Mouse (Mus musculus) forebrain, embryonic 14.5 days (tissue): Measurements from ENCODE around the gene Gm11444. TPM values are rescaled to one million over a fixed set of nuclear protein-coding genes. Genes with fewer than 3 reads are reported as not detected.

Source experiments
- ATAC-seq: fragments of 200-750 bp; cut with Nextera tagmentation; 2 replicates; pipeline ENCODE4 v1.8.0; 2017; ENCODE audit warnings: mild to moderate bottlenecking, moderate library complexity
- DNase-seq: peaks from one replicate; pipeline ENCODE4 v3.0.0-alpha.2; 2015; ENCODE audit warnings: low spot score
- H3K27ac ChIP-seq: fragments of 300-500 bp; sonication (generic); 2 replicates; pipeline ENCODE4 v1.5.1; 2014; ENCODE audit warnings: low read depth, mild to moderate bottlenecking, control low read depth, low read length, moderate library complexity
- H3K27me3 ChIP-seq: fragments of 300-500 bp; sonication (generic); replicated peaks from 2 replicates; pipeline ENCODE4 v1.6.1; 2014; ENCODE audit warnings: low read length, control low read depth, mixed read lengths; ENCODE audit not compliant: control insufficient read depth, insufficient read depth
- H3K36me3 ChIP-seq: fragments of 300-500 bp; sonication (generic); 2 replicates; pipeline ENCODE4 v1.6.1; 2014; ENCODE audit warnings: low read length, control low read depth; ENCODE audit not compliant: control insufficient read depth, insufficient read depth
- H3K4me1 ChIP-seq: fragments of 300-500 bp; sonication (generic); 2 replicates; pipeline ENCODE4 v1.6.1; 2014; ENCODE audit warnings: antibody characterized with exemption, low read length, control low read depth; ENCODE audit not compliant: control insufficient read depth, insufficient read depth
- H3K4me2 ChIP-seq: fragments of 300-500 bp; sonication (generic); 2 replicates; pipeline ENCODE4 v1.6.1; 2014; ENCODE audit warnings: mild to moderate bottlenecking, control low read depth, low read length
- H3K4me3 ChIP-seq: fragments of 300-500 bp; sonication (generic); 2 replicates; pipeline ENCODE4 v1.5.1; 2014; ENCODE audit warnings: low read depth, low read length, control low read depth
- H3K9ac ChIP-seq: fragments of 300-500 bp; sonication (generic); 2 replicates; pipeline ENCODE4 v1.6.1; 2014; ENCODE audit warnings: mild to moderate bottlenecking, low read length, control low read depth, moderate library complexity
- H3K9me3 ChIP-seq: fragments of 300-500 bp; sonication (generic); replicated peaks from 2 replicates; pipeline ENCODE4 v1.6.1; 2016; ENCODE audit warnings: low read length, control low read depth, mixed read lengths; ENCODE audit not compliant: control insufficient read depth
- WGBS: fragments of 180-500 bp; shearing (Covaris S2); extraction: QIAGEN DNeasy Blood & Tissue Kit; methylation state at CpG from one replicate; pipeline ENCODE4 v1.1.7; 2014; 5-methylcytosine and 5-hydroxymethylcytosine counted together
- polyA plus RNA-seq: library from polyadenylated mRNA; unstranded; fragments of >200 nt; fragmentation: Nextera tagmentation; extraction: Ambion mirVana; gene quantifications from 2 replicates; pipeline ENCODE4 v1.2.1, GENCODE M21; 2014

Gene Gm11444
- polyA plus RNA-seq, 1 experiment from 2014 or later: not detected

DNA sequence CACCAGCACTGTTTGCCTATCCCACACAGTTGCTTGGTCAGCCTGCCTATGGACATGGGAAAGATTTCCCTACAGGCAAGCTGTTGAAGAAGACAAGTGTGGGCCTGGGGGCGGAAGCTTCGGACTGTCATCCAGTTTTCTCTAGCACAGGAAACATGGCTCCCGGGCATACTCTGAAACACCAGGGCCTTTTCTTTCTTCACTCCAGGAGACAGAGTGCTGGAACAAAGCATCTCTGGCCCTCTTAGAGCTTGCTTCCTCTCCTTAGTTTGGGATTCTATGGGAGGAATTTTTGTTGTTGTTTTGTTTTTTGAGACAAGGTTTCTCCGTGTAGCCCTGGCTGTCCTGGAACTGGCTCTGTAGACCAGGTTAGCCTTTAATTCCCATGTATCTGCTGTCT lies 34.4 kb upstream of the Gm11444 start:
- H3K9me3 ChIP-seq: no peaks in the 10 kb centered on the region
- no peak overlapping the region for H3K4me3 ChIP-seq
- 32% methylated on average over 4 of the region's 4 CpGs for WGBS
- H3K4me1 ChIP-seq: no peaks in the 10 kb centered on the region
- H3K36me3 ChIP-seq: no peaks in the 10 kb centered on the region
- H3K27ac ChIP-seq: no peak overlapping the region
- H3K27me3 ChIP-seq: peaks cover 36% of the 10 kb centered on the region
- H3K9ac ChIP-seq: no peak overlapping the region
- H3K4me2 ChIP-seq: no peak overlapping the region
- DNase-seq (no peak), ATAC-seq (no peak)

DNA sequence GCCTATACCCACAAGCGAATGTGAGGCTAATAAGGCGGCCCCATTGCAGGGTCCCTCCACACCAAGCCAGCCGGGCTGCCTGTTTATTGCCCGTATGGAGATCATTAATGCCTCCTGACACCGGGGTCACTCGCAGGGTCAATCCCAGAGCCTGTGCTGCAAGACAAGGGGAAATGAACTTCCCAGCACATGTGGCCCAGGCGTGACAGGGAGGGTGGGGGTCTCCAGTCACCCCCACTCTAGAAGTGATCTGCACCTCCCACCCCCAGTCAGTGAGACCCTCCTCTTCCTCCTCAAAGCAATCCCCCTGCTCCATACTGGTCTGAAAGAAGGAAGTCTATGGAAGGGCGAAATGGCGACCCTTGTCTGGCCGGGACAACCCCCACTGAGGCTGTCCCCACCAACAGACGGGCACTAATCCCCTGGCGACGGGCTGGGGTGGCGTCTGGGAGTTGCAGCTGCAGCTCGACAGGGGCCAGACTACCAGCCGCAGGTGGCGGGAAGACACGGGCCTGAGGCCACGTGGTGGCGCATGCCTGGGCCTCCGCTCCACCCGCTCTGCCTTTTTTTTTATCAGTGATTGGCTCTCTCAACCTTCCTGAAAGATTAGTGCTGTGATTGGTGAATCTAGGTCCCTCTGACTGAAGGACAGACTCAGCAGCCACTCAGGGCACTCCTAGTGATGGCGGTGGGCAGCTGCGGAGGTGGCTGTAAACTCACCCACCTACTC lies 26.1 kb upstream of the Gm11444 start:
- ATAC-seq: no peak
- Histone ChIP-seq H3K9ac (no peak overlapping the region), H3K27me3 (0 out of 2 replicates have a peak, but pooled peaks cover 5% of the 10 kb centered on the region), H3K9me3 (no peaks in the 10 kb centered on the region), H3K27ac (no peak overlapping the region), H3K36me3 (no peaks in the 10 kb centered on the region), H3K4me2 (no peak overlapping the region), H3K4me1 (no peaks in the 10 kb centered on the region), H3K4me3 (no peak overlapping the region)
- DNase-seq: no peak
- 67% methylated on average over 24 of the region's 24 CpGs for WGBS

DNA sequence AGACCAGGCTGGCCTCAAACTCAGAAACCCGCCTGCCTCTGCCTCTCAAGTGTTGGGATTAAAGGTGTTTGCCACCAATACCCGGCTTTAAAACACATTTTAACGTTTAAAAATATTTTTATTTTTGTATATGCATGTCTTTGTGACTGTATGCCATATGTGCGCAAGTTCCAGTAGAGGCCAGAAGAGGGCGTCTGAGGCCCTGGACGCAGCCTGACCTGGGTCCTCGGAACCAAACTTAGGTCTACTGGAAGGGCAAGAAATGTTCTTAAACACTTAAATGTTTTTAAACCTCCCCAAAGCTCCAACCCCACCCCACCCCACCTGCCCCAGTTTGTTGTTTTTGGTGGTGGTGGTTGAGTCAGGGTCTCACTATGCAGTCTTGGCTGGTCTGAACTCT lies 14.2 kb upstream of the Gm11444 start:
- Histone ChIP-seq H3K4me2 (no peak overlapping the region), H3K27me3 (no peaks in the 10 kb centered on the region), H3K9me3 (no peaks in the 10 kb centered on the region), H3K27ac (no peak overlapping the region), H3K4me3 (no peak overlapping the region), H3K4me1 (no peaks in the 10 kb centered on the region), H3K36me3 (no peaks in the 10 kb centered on the region), H3K9ac (no peak overlapping the region)
- no peak for ATAC-seq
- no peak for DNase-seq
- 45% methylated on average over 7 of the region's 7 CpGs for WGBS

- Histone ChIP-seq H3K9me3 (no peaks in the 10 kb centered on the region), H3K4me3 (no peak overlapping the region), H3K9ac (no peak overlapping the region), H3K27me3 (no peaks in the 10 kb centered on the region), H3K4me2 (no peak overlapping the region), H3K36me3 (no peaks in the 10 kb centered on the region), H3K4me1 (0 out of 2 replicates have a peak, but pooled peaks cover 4% of the 10 kb centered on the region), H3K27ac (no peak overlapping the region)
- WGBS: 2% methylated on average over 6 of the region's 6 CpGs
- ATAC-seq (peak; percentile 65; the same call in 1 of the 2 replicates), DNase-seq (peak; percentile 54)
These were observed 8.0 kb upstream of the Gm11444 start for GRCm38 (mm10) chr11:85857997-85858698.

- no peak for ATAC-seq
- 32% methylated on average over 6 of the region's 6 CpGs for WGBS
- DNase-seq: no peak
- no peaks in the 10 kb centered on the region for H3K9me3 ChIP-seq
- H3K4me3 ChIP-seq: no peak overlapping the region
- no peak overlapping the region for H3K9ac ChIP-seq
- no peak overlapping the region for H3K27ac ChIP-seq
- peaks cover 17% of the 10 kb centered on the region for H3K27me3 ChIP-seq
- H3K36me3 ChIP-seq: no peaks in the 10 kb centered on the region
- H3K4me2 ChIP-seq: no peak overlapping the region
- no peaks in the 10 kb centered on the region for H3K4me1 ChIP-seq
These were observed 625 bp upstream of the Gm11444 start for GRCm38 (mm10) chr11:85850758-85851157.

DNA sequence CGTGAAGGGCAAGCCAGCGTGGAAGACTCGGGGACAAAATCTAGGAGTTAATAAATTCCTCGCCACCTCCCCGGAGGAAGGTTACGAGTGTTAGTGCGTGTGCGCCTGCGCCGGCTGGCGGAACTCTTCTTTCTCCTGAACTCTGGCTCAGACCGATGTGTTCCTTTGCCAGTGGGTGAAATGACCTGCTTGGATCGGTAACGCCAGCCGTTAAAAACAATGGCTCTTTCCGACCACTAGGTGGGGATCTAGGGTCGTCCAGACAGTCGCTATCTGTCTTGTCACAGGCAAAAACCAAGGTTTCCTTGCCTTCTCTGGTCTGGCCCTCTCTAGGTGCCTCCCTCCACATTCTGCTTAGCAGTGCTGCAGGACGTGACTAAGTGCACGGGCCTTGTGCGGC lies 1.1 kb downstream of the Gm11444 start:
- WGBS: 2% methylated on average over 21 of the region's 21 CpGs

DNA sequence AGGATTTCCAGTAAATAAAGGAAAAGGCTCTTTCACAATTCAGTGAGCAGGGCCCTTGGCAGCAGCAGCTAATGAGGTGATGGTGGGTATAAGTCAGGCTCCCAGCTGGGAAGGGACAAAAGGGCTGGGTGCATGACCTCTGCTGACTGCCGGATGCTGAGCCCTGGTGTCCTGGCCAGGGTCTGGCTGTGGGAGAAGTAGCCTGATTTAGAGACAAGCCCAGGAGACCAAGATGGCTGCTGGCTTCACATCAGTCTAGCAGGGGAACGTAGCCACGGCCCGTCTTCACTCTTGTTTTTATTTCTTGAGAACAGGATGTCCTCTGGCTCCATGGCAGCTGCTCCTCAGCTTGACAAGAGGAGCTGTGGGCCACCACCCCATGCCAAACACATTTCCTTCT lies 3.6 kb downstream of the Gm11444 start:
- Histone ChIP-seq H3K4me1 (peaks cover 11% of the 10 kb centered on the region), H3K27ac (no peak overlapping the region), H3K9me3 (no peaks in the 10 kb centered on the region), H3K36me3 (no peaks in the 10 kb centered on the region), H3K4me3 (no peak overlapping the region), H3K27me3 (peaks cover 51% of the 10 kb centered on the region), H3K4me2 (no peak overlapping the region), H3K9ac (no peak overlapping the region)
- DNase-seq: no peak
- WGBS: 47% methylated on average over 4 of the region's 4 CpGs
- ATAC-seq: no peak

More for the DNA sequence above, 1.1 kb downstream of the Gm11444 start:
- DNase-seq (peak; percentile 92), ATAC-seq (peak; percentile 79)
- Histone ChIP-seq H3K36me3 (no peaks in the 10 kb centered on the region), H3K27me3 (peaks cover 29% of the 10 kb centered on the region), H3K4me1 (no peaks in the 10 kb centered on the region), H3K27ac (no peak overlapping the region), H3K4me3 (peak overlapping the region; percentile 13; the same call in 1 of the 2 replicates), H3K4me2 (peak overlapping the region; percentile 47), H3K9me3 (no peaks in the 10 kb centered on the region), H3K9ac (no peak overlapping the region; the same call in 1 of the 2 replicates)

GRCm38 (mm10) chr11:85845921-85846320 lies 4.2 kb downstream of the Gm11444 start:
- ATAC-seq: no peak
- Histone ChIP-seq H3K9ac (no peak overlapping the region), H3K36me3 (no peaks in the 10 kb centered on the region), H3K4me2 (no peak overlapping the region), H3K4me3 (no peak overlapping the region), H3K27me3 (peaks cover 56% of the 10 kb centered on the region), H3K27ac (no peak overlapping the region), H3K4me1 (peaks cover 11% of the 10 kb centered on the region), H3K9me3 (no peaks in the 10 kb centered on the region)
- DNase-seq: no peak
- WGBS: 61% methylated on average over 5 of the region's 5 CpGs

- no peak overlapping the region for H3K4me3 ChIP-seq
- H3K4me2 ChIP-seq: no peak overlapping the region
These were observed 5.2 kb downstream of the Gm11444 start for GRCm38 (mm10) chr11:85844971-85845370.

More at GRCm38 (mm10) chr11:85844971-85845370, 5.2 kb downstream of the Gm11444 start:
- no peak overlapping the region for H3K27ac ChIP-seq
- no peaks in the 10 kb centered on the region for H3K9me3 ChIP-seq
- DNase-seq: no peak
- H3K36me3 ChIP-seq: no peaks in the 10 kb centered on the region
- 33% methylated on average over 5 of the region's 5 CpGs for WGBS
- peaks cover 66% of the 10 kb centered on the region for H3K27me3 ChIP-seq
- ATAC-seq: no peak
- no peak overlapping the region for H3K9ac ChIP-seq
- peaks cover 11% of the 10 kb centered on the region for H3K4me1 ChIP-seq
